Mouse (Mus musculus): ENCODE measurements at regions not wholly inside any gene's neighbourhood (a gene's known extent, or its start where the extent isn't known, plus 50 kb on each side); places are given as distances from the start of the nearest gene placed in this dataset.

- intact Hi-C loops (cut with DNase I): no loop called here
These were observed 273.5 kb downstream of the Mex3b start for GRCm38 (mm10) chr7:83140658-83141057.

DNA sequence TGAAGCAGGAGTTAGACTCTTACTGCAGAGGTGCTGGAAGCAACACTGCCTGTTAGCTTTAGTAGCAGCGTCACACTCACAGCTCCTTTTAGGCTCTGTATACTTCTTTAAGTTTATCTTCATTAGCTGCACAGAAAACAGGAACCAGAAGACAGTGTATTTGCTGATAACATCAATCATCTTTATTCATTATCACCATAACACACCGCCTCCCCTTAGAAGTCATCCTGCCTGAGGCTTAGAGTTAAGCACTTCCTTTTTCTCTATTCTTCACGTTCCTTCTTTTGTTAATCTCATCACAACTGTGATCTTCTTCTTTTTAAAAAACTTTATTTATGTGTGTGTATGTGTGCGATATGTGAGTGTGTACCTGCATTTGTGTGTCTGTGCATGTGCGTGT, 276.9 kb downstream of the Mex3b start:
- DNase-seq: no peak
- intact Hi-C loops (cut with DNase I): no loop called here

More at GRCm38 (mm10) chr7:83140658-83141057, 273.5 kb downstream of the Mex3b start:
- no peak for DNase-seq

- intact Hi-C loops (cut with DNase I): no loop called here
- DNase-seq: no peak
These were observed 278.4 kb downstream of the Mex3b start for GRCm38 (mm10) chr7:83145551-83145950.

DNA sequence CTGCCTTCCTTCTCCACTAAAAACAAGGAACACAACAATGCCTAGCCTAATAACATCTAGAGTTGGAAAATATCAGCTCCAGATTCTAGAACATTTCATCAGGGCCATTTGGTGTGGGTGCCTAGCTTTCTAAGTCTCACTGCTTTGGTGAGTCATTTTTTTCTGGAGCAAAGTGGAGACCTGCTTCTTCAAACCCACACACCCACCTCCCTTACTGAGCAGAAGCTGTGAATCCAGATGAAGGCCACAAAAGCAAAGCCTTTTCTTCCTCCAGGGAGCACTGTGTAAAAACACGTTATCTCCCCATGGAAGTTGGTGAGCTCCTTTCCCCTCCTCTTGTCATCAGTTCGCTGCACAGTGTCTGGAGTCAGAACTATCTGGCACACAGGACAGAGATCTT, 294.1 kb downstream of the Mex3b start:
- DNase-seq: no peak
- intact Hi-C loops (cut with DNase I): no loop called here

- intact Hi-C loops (cut with DNase I): no loop called here
- no peak for DNase-seq
These were observed 295.7 kb downstream of the Mex3b start for GRCm38 (mm10) chr7:83162868-83163267.

DNA sequence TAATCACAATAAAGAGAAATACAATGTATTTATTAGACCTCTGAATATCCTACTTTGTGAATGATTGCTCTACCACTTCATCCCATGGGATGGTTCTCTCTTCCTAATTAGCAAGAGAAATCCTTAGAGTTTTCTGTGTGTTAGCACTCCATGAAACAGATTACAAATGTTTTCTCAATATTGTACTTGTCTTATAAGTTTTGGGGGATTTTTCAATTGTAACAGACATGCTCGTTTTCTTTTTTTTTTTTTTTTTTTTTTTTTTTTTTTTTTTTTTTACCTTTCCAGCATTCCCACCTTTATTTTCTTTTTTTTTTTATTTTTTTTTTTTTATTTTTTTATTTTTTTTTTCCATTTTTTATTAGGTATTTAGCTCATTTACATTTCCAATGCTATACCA, 312.3 kb downstream of the Mex3b start:
- DNase-seq: no peak
- intact Hi-C loops (cut with DNase I): no loop called here

GRCm38 (mm10) chr7:83186341-83186740, 319.2 kb downstream of the Mex3b start:
- intact Hi-C loops (cut with DNase I): no loop called here

GRCm38 (mm10) chr7:83195896-83196537, 328.9 kb downstream of the Mex3b start:
- intact Hi-C loops (cut with DNase I): no loop called here
- DNase-seq: no peak

More at GRCm38 (mm10) chr7:83186341-83186740, 319.2 kb downstream of the Mex3b start:
- DNase-seq: no peak

GRCm38 (mm10) chr7:83197490-83197889, 330.4 kb downstream of the Mex3b start:
- DNase-seq: no peak
- intact Hi-C loops (cut with DNase I): no loop called here

GRCm38 (mm10) chr7:83201126-83201686, 334.1 kb downstream of the Mex3b start:
- DNase-seq: no peak
- intact Hi-C loops (cut with DNase I): loop anchor here (5.0 kb wide), 1 partner anchor 351 kb away; no protein-coding TSS in a partner anchor

GRCm38 (mm10) chr7:83201768-83202493, 334.8 kb downstream of the Mex3b start:
- intact Hi-C loops (cut with DNase I): loop anchor here (5.0 kb wide), 1 partner anchor 350 kb away; no protein-coding TSS in a partner anchor
- peak; percentile 34 to 39 for DNase-seq

GRCm38 (mm10) chr7:83203311-83204012, 336.3 kb downstream of the Mex3b start:
- intact Hi-C loops (cut with DNase I): loop anchor here (5.0 kb wide), 1 partner anchor 349 kb away; no protein-coding TSS in a partner anchor

GRCm38 (mm10) chr7:83204013-83204365, 336.9 kb downstream of the Mex3b start:
- intact Hi-C loops (cut with DNase I): loop anchor here (5.0 kb wide), 1 partner anchor 348 kb away; no protein-coding TSS in a partner anchor
- no peak for DNase-seq

More at GRCm38 (mm10) chr7:83203311-83204012, 336.3 kb downstream of the Mex3b start:
- DNase-seq: no peak

DNA sequence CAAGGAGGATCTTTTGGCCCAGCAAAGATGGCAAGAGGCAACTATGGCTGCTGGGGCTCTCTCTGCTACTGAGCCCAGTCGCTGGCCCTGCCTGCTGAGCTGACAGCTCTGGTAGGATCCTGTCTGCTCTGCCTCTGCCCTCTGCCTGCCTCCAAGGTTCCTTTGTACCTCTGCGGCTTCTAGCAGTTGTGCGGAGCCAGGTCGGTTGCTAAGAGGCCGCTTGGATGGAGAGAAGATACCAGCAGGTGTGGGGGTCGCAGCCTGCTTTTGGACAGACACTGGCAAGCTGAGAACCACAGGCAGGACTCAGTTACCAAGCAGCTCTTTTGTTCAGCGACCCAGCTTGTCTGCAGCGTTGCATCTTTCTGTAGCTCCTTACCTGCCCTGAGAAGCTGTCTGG, 337.6 kb downstream of the Mex3b start:
- intact Hi-C loops (cut with DNase I): loop anchor here (5.0 kb wide), 1 partner anchor 348 kb away; no protein-coding TSS in a partner anchor
- no peak for DNase-seq

- no peak for DNase-seq
- intact Hi-C loops (cut with DNase I): no loop called here
These were observed 339.9 kb downstream of the Mex3b start for GRCm38 (mm10) chr7:83206999-83207398.

- intact Hi-C loops (cut with DNase I): no loop called here
- no peak for DNase-seq
These were observed 344.5 kb downstream of the Mex3b start for GRCm38 (mm10) chr7:83211611-83212010.

- intact Hi-C loops (cut with DNase I): no loop called here
- no peak for DNase-seq
These were observed 355.0 kb downstream of the Mex3b start for GRCm38 (mm10) chr7:83222029-83222722.

DNA sequence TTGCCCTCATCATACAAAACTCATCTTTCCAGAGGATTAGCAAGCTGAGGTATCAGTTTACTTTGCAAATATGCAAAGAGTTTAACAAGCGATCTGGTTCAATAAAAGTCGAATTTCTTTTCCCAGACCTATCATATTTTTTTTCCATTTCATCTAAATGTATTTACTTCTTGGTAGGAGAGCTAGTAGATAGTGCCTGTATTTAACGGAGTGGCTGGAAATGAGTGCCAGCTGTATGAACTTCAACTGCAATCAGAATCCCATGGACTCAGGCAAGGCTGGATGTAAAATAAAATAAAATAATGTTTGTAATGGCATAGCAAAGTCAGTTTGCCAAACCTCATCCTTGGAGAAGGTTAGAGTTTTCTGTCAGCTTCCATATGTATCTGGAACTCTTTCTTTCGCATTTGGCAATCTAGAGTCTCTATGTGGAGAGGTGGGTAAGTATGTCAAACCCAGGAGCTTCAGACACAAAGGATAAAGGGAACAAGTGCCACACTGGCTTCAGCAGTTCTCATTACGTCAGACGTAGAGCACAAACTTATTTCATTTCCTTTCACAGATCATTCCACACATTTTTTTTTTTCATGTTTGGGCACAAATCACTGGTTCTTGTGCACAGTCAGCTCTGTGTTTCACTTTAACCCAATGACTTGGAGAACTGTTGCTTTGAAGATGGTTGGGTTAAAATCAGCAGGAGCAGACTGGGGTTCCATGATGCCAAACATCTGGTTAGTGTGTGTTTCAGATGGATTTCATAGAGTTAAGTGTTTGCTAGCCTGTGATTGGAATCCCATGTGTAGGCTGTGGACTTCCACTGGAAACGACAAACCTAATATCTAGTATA, 357.2 kb upstream of the Tmc3 start:
- intact Hi-C loops (cut with DNase I): no loop called here

More for the DNA sequence above, 357.2 kb upstream of the Tmc3 start:
- no peak for DNase-seq

Measured in heart, postnatal 14 days (tissue).